Mouse (Mus musculus) liver, embryonic 12.5 days (tissue): ENCODE measurements around the gene Qk. TPM values are rescaled to one million over a fixed set of nuclear protein-coding genes. Genes with fewer than 3 reads are reported as not detected.

Experiments
- ATAC-seq: fragments of 200-750 bp; cut with Nextera tagmentation; 2 replicates; pipeline ENCODE4 v1.8.0; 2017; ENCODE audit warnings: moderate number of reproducible peaks, mild to moderate bottlenecking, moderate library complexity
- H3K27ac ChIP-seq: fragments of 300-500 bp; sonication (generic); 2 replicates; pipeline ENCODE4 v1.5.1; 2016; ENCODE audit warnings: mild to moderate bottlenecking
- H3K27me3 ChIP-seq: fragments of 300-500 bp; sonication (generic); replicated peaks from 2 replicates; pipeline ENCODE4 v1.6.1; 2016; ENCODE audit warnings: mild to moderate bottlenecking, moderate library complexity
- H3K36me3 ChIP-seq: fragments of 300-500 bp; sonication (generic); 2 replicates; pipeline ENCODE4 v1.6.1; 2016; ENCODE audit warnings: mild to moderate bottlenecking, moderate library complexity
- H3K4me1 ChIP-seq: fragments of 300-500 bp; sonication (generic); 2 replicates; pipeline ENCODE4 v1.6.1; 2016
- H3K4me2 ChIP-seq: fragments of 300-500 bp; sonication (generic); 2 replicates; pipeline ENCODE4 v1.6.1; 2016; ENCODE audit warnings: mild to moderate bottlenecking, moderate library complexity
- H3K4me3 ChIP-seq: fragments of 300-500 bp; sonication (generic); 2 replicates; pipeline ENCODE4 v1.5.1; 2016; ENCODE audit warnings: mild to moderate bottlenecking, moderate library complexity
- H3K9ac ChIP-seq: fragments of 300-500 bp; sonication (generic); 2 replicates; pipeline ENCODE4 v1.6.1; 2016; ENCODE audit warnings: mild to moderate bottlenecking, moderate library complexity
- H3K9me3 ChIP-seq: fragments of 300-500 bp; sonication (generic); replicated peaks from 2 replicates; pipeline ENCODE4 v1.6.1; 2016; ENCODE audit warnings: mild to moderate bottlenecking, moderate library complexity
- WGBS: fragments of 180-500 bp; shearing (Covaris S2); methylation state at CpG from one replicate; pipeline ENCODE4 v1.1.7; 2016; ENCODE audit not compliant: insufficient replicate concordance; 5-methylcytosine and 5-hydroxymethylcytosine counted together
- polyA plus RNA-seq: library from polyadenylated mRNA; unstranded; fragments of >200 nt; fragmentation: Nextera tagmentation; extraction: Ambion mirVana; gene quantifications from 2 replicates; pipeline ENCODE4 v1.2.1, GENCODE M21; 2016

Qk gene
- polyA plus RNA-seq, result 8.2 and 8.5 TPM in 2 replicates

- ATAC-seq, result peak; percentile 73
Measured at GRCm38 (mm10) chr17:10319685-10320455, at the start of gene Qk. Gene Qk (minus strand): TSS chr17:10319854.

GRCm38 (mm10) chr17:10367044-10367443 lies 47.4 kb upstream of the Qk start:
- H3K9me3 ChIP-seq, result no peaks in the 10 kb centered on the region

More at GRCm38 (mm10) chr17:10319685-10320455, at the start of gene Qk:
- Histone ChIP-seq H3K27me3 (no peaks in the 10 kb centered on the region), H3K4me2 (peak within 1 kb of the TSS; percentile 88), H3K36me3 (no peaks in the 10 kb centered on the region), H3K4me1 (peaks cover 17% of the 10 kb centered on the region), H3K27ac (peak within 1 kb of the TSS; percentile 93), H3K9ac (peak within 1 kb of the TSS; percentile 92), H3K4me3 (peak within 1 kb of the TSS; percentile 93), H3K9me3 (no peaks in the 10 kb centered on the region)
- WGBS, result under 1% methylated on average over 77 of the region's 86 CpGs

GRCm38 (mm10) chr17:10366577-10366976 lies 46.9 kb upstream of the Qk start:
- 66% methylated on average over 4 of the region's 4 CpGs for WGBS
- Histone ChIP-seq H3K4me1 (peaks cover 15% of the 10 kb centered on the region), H3K36me3 (no peaks in the 10 kb centered on the region), H3K9ac (no peak overlapping the region), H3K27me3 (no peaks in the 10 kb centered on the region), H3K9me3 (no peaks in the 10 kb centered on the region), H3K27ac (no peak overlapping the region), H3K4me3 (no peak overlapping the region), H3K4me2 (no peak overlapping the region)
- no peak for ATAC-seq

More at GRCm38 (mm10) chr17:10367044-10367443, 47.4 kb upstream of the Qk start:
- no peak overlapping the region for H3K27ac ChIP-seq
- no peak overlapping the region for H3K4me2 ChIP-seq
- H3K4me3 ChIP-seq, result no peak overlapping the region
- no peak overlapping the region for H3K9ac ChIP-seq
- H3K36me3 ChIP-seq, result no peaks in the 10 kb centered on the region
- WGBS, result 27% methylated on average over 5 of the region's 5 CpGs
- no peak for ATAC-seq
- H3K27me3 ChIP-seq, result no peaks in the 10 kb centered on the region; the same call in 1 of the 2 replicates
- peaks cover 18% of the 10 kb centered on the region for H3K4me1 ChIP-seq

- 64% methylated on average over 13 of the region's 13 CpGs for WGBS
- Histone ChIP-seq H3K9ac (no peak overlapping the region), H3K4me1 (peaks cover 12% of the 10 kb centered on the region), H3K27me3 (no peaks in the 10 kb centered on the region), H3K27ac (no peak overlapping the region), H3K4me3 (no peak overlapping the region), H3K4me2 (no peak overlapping the region), H3K9me3 (no peaks in the 10 kb centered on the region), H3K36me3 (no peaks in the 10 kb centered on the region)
- ATAC-seq, result no peak
Measured at GRCm38 (mm10) chr17:10365501-10366482, 46.1 kb upstream of the Qk start.

- no peak for ATAC-seq
- 68% methylated on average over 3 of the region's 3 CpGs for WGBS
- Histone ChIP-seq H3K9me3 (no peaks in the 10 kb centered on the region), H3K4me1 (peaks cover 4% of the 10 kb centered on the region; the same call in 1 of the 2 replicates), H3K27me3 (no peaks in the 10 kb centered on the region), H3K4me2 (no peak overlapping the region), H3K27ac (no peak overlapping the region), H3K9ac (no peak overlapping the region), H3K4me3 (no peak overlapping the region), H3K36me3 (no peaks in the 10 kb centered on the region)
Measured at GRCm38 (mm10) chr17:10363151-10363550, 43.5 kb upstream of the Qk start.

DNA sequence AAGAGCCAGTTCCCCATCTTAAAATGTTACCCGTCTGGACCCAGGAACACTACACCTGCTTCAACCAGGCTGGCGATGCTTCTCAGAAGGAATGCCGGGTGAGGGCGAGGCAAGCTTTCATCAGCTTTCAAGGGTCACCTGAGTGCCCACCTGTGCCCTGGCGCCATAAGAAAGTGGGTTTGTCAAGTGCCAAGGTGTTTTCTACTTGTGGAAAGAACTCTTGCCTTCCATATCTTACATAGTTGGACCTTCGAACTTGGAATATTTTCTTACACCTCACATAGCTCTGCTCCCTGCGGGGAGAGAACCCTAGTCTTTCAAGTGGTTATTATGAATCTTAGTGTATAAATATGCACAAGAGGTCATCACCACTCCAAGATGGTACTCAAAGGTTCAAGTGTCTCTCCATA lies 42.2 kb upstream of the Qk start:
- no peak for ATAC-seq
- no peaks in the 10 kb centered on the region for H3K36me3 ChIP-seq
- H3K9me3 ChIP-seq, result no peaks in the 10 kb centered on the region
- WGBS, result 77% methylated on average over 7 of the region's 7 CpGs
- H3K4me3 ChIP-seq, result no peak overlapping the region
- H3K4me1 ChIP-seq, result peaks cover 4% of the 10 kb centered on the region; the same call in 1 of the 2 replicates
- no peak overlapping the region for H3K27ac ChIP-seq
- H3K9ac ChIP-seq, result no peak overlapping the region
- H3K4me2 ChIP-seq, result no peak overlapping the region
- no peaks in the 10 kb centered on the region for H3K27me3 ChIP-seq

- ATAC-seq, result no peak
- Histone ChIP-seq H3K36me3 (no peaks in the 10 kb centered on the region), H3K9ac (no peak overlapping the region), H3K4me3 (no peak overlapping the region), H3K27me3 (0 out of 2 replicates have a peak, but pooled peaks cover 5% of the 10 kb centered on the region), H3K9me3 (no peaks in the 10 kb centered on the region), H3K4me2 (no peak overlapping the region), H3K4me1 (0 out of 2 replicates have a peak, but pooled peaks cover 7% of the 10 kb centered on the region), H3K27ac (no peak overlapping the region)
- 65% methylated on average over 4 of the region's 4 CpGs for WGBS
Measured at GRCm38 (mm10) chr17:10360738-10361137, 41.1 kb upstream of the Qk start.

GRCm38 (mm10) chr17:10359466-10359865 lies 39.8 kb upstream of the Qk start:
- Histone ChIP-seq H3K27me3 (0 out of 2 replicates have a peak, but pooled peaks cover 5% of the 10 kb centered on the region), H3K27ac (peak overlapping the region; percentile 27; the same call in 1 of the 2 replicates), H3K36me3 (no peaks in the 10 kb centered on the region), H3K9me3 (no peaks in the 10 kb centered on the region), H3K9ac (no peak overlapping the region), H3K4me3 (no peak overlapping the region), H3K4me2 (no peak overlapping the region), H3K4me1 (0 out of 2 replicates have a peak, but pooled peaks cover 7% of the 10 kb centered on the region)
- 18% methylated on average over 14 of the region's 14 CpGs for WGBS
- peak; percentile 65 for ATAC-seq

DNA sequence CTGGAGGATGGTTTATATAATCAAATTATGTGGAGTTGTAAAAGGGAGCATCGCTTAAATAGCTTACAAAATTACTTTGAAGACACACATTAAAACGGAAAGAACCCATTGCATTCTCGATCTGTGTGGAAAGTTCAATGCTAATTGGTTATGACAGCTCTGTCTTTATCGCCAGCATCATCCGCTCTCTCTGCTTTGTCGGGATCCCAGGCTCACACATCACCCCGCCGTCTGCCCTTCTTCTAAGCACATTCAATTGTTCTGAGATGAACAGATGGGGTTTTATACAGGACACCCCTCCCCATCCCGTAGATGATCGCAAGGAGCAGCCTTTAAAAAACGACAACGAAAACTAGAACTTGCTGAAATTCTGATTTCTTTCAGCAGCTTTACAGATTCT lies 37.7 kb upstream of the Qk start:
- H3K27ac ChIP-seq, result no peak overlapping the region
- 76% methylated on average over 12 of the region's 12 CpGs for whole genome bisulfite sequencing
- H3K4me3 ChIP-seq, result no peak overlapping the region
- 0 out of 2 replicates have a peak, but pooled peaks cover 5% of the 10 kb centered on the region for H3K27me3 ChIP-seq
- H3K36me3 ChIP-seq, result no peaks in the 10 kb centered on the region
- no peak overlapping the region for H3K9ac ChIP-seq
- no peak for ATAC-seq
- H3K9me3 ChIP-seq, result no peaks in the 10 kb centered on the region
- H3K4me1 ChIP-seq, result 0 out of 2 replicates have a peak, but pooled peaks cover 7% of the 10 kb centered on the region
- H3K4me2 ChIP-seq, result no peak overlapping the region

GRCm38 (mm10) chr17:10356294-10356693 lies 36.6 kb upstream of the Qk start:
- WGBS, result 46% methylated on average over 6 of the region's 6 CpGs
- H3K27me3 ChIP-seq, result 0 out of 2 replicates have a peak, but pooled peaks cover 5% of the 10 kb centered on the region
- no peak overlapping the region for H3K4me2 ChIP-seq
- no peaks in the 10 kb centered on the region for H3K9me3 ChIP-seq
- H3K27ac ChIP-seq, result no peak overlapping the region
- ATAC-seq, result no peak
- H3K36me3 ChIP-seq, result no peaks in the 10 kb centered on the region
- 0 out of 2 replicates have a peak, but pooled peaks cover 7% of the 10 kb centered on the region for H3K4me1 ChIP-seq
- no peak overlapping the region for H3K9ac ChIP-seq
- H3K4me3 ChIP-seq, result no peak overlapping the region

DNA sequence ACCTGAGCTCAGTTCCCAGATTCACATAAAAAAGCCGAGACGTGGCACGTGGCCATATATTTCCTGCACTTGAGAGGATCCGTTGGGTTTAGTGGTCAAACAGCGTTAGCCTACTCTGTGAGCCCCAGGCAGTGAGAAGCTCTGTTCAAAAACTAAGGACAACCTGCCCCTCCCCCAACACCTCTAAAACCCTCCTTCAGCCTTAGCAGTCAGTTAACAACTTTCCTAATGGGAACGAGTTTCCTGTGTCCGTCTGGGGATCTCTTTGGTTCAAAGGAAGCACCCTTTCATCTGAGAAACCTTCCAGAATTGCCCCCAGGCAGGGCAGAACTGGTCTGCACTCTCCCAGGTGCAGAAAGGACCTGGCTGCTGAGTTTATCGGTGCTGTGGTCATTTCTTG lies 36.1 kb upstream of the Qk start:
- H3K27me3 ChIP-seq, result 0 out of 2 replicates have a peak, but pooled peaks cover 5% of the 10 kb centered on the region
- no peak overlapping the region for H3K4me3 ChIP-seq
- 26% methylated on average over 8 of the region's 8 CpGs for WGBS

More for the DNA sequence above, 36.1 kb upstream of the Qk start:
- ATAC-seq, result no peak
- Histone ChIP-seq H3K9me3 (no peaks in the 10 kb centered on the region), H3K36me3 (no peaks in the 10 kb centered on the region), H3K27ac (no peak overlapping the region), H3K9ac (no peak overlapping the region), H3K4me1 (0 out of 2 replicates have a peak, but pooled peaks cover 7% of the 10 kb centered on the region), H3K4me2 (no peak overlapping the region)
